Mouse (Mus musculus): Measurements from ENCODE around the gene Cyp2w1.

- TF ChIP-seq CTCF (conservative IDR thresholded peaks at IDR 0.05; ENCODE audit: low read length) = no peak
- no peak for TF ChIP-seq NANOG (IDR thresholded peaks at IDR 0.05; ENCODE audit: borderline replicate concordance, low read length)
- TF ChIP-seq POU5F1 (IDR thresholded peaks at IDR 0.05; ENCODE audit: borderline replicate concordance, low read length) = no peak
These were observed 25.8 kb downstream of the Cyp2w1 start for GRCm38 (mm10) chr5:139378271-139378556.
